Mouse (Mus musculus): ENCODE data around the gene Mfng.

Mfng gene

DNA sequence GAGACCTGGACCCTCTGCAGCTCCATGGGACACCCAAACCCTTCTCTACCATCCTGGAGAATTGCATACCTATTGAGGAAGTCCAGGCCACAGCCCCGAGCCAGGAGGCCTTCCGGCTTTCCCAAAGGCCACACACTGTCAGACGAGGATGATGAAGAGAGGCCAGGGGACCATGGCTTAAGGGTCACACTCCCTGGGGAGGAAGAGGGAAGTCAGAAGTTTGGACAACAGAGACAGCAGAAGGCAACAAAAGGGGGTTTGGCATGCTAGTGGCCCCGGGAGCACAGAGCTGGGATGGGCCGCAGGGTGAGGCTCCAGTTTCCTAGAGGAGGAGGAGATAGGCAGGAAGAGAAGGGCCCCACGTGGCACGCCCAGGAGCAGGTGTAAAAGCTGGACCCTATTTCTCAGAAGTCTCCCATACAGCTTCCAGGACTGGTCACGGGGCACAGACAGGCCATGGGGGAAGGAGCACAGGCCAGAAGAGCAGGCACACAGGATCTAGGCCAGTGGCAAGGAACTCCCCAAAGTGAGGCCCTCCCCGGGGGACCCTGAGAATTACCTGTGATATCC lies 14.1 kb upstream of the Mfng start:
- no peak for DNase-seq

DNA sequence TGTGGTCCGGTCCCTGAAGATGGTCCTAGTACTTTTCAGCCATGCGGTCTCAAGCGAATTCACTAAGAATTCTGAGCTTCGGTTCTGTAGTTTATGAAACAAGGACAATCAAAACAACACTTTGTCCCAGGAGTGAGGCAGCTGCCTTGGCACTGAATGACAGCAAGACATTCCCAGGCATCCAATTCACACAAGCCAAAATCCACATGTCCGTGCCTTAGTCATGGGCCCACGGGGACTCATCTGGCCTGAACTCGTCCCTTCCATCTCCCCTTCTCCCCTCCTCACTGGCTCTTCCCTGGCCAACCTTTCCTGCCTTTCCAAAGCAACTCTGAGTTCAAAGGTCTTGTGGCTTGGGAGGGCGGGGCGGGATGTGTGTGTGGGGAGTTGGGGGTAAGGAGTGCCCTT lies 13.1 kb upstream of the Mfng start:
- DNase-seq: no peak

DNA sequence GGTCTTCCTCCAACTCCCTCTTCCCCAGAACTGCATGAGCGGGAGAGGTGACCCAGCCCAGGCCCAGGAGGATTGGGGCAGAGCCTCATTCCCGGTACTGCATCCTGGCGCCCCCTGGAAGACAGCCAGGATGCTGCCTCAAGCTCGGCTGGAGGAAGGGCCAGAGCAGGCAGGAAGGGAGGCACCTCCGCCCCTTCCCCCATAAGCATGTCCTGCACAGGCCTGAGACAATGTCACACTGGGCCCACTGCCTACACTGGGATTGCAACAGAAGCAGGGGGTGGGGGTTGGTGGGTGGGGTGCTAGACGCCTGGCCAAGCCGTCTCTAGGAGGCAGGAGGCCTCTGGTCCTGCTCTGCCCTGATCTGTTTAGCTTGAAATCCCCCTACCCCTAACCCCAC lies 12.7 kb upstream of the Mfng start:
- no peak for DNase-seq

DNA sequence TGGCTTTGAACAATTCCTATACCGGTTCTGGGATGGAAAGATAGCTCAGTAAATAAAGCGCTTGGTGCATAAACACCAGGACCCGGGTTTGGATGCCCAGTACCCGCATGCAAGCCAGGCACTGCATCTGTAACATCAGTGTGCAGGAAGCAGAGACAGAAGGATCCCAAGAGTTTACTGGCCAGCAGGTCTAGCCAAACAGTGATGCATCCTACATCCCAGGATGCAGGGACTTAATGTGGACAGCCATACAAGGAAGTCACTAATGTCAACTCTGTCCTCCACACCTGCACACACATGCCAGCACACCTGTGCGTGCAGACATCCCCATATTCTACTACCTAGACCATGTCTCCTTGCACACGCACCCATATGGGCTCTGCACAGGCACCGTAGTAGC lies 12.0 kb upstream of the Mfng start:
- no peak for DNase-seq

DNA sequence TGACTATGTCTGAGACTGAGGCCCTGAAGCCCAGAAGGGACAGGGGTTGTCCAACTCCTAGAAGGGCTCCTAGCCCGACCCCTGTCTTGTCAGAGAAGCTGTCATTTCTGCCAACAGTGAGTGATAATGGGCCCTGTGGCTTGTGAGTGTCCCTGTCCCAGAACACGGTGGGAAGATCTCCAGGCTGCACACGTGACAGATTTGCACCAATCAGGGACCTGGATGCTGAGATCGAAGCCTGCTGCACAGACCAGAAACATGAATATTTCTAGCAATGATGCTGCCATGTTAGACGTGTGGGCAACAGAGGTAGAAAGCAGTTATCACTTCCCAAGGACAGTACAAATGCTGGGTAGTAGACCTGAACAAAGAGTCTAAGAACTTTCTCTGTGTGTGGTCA lies 11.2 kb upstream of the Mfng start:
- no peak for DNase-seq

- DNase-seq: no peak
Measured at GRCm38 (mm10) chr15:78782348-78783103, 9.3 kb upstream of the Mfng start.

DNA sequence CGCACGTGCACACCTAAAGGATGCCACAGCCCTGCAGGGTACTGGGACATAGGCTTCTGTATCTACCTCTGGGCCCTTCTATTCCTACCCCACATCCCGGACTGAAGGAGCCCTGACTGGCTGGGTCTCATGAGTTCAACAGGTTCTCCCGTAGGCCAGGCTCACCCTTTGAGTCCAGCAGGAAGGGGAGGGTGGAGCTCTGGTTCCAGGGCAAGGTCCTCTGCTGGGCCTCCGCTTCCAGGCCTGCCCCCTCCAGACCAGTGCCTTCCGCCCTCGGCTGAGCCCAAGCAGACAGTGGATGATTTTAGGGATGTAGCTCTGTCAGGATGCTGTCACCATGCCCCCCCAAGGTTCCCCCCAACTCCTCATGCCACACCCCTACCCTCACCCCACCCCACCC lies 7.6 kb upstream of the Mfng start:
- no peak for DNase-seq

DNA sequence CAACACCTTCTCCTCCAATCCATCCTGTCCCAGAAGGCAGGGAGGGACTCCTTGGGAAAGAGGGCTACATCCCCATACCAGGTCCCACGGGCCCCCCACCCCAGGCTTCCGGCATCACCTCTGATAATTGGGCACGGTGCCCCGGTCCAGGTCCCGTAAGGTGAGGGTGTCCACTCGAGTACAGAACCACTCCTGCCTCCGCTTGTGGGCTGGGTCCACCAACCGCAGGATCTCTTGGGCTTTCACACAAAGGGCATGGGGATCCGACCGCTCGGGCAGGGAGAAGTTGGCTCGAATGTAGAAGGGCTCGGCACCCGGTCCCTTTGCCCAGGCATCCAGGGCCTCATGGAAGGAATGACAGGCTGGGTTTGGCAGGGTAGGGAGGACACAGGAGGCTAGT lies 7.1 kb upstream of the Mfng start:
- no peak for DNase-seq

DNA sequence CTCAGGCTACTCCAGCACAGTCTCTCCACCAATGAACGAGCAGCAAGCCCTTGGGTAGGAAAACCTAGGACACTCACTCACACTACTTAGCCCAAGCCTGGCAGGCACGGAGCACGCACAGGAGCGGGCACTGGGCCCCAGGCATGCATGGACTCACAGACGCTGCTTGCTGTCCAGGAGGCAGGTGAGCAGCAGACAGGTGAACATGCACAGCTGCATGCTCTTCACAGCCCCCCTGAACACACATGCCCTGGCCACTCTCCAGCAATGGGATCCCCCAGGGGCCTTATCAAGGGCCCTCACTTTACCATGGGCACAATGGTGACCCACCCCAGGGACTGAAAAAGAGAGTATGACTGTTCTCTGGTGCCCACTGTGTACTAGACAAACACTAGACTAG lies 6.4 kb upstream of the Mfng start:
- no peak for DNase-seq

DNA sequence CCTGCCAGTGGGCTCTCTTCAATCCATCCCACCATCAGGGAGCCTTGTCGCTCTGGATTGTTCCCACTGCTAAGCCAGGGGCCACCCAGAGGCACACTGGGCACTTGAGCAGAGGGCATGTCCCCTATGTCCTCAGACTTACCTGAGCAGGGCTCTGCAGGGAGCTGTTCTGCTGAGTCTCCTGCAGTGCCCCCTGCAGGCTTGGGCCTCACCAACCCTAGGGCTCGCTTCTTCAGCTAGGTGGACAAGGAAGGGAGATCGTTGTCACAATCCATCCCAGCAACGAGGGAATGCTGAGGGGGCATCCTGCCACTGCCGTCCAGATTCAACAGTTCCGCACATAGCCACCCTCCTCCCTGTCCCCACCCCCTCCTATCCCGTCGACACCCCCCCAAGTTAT lies 6.0 kb upstream of the Mfng start:
- DNase-seq: no peak

DNA sequence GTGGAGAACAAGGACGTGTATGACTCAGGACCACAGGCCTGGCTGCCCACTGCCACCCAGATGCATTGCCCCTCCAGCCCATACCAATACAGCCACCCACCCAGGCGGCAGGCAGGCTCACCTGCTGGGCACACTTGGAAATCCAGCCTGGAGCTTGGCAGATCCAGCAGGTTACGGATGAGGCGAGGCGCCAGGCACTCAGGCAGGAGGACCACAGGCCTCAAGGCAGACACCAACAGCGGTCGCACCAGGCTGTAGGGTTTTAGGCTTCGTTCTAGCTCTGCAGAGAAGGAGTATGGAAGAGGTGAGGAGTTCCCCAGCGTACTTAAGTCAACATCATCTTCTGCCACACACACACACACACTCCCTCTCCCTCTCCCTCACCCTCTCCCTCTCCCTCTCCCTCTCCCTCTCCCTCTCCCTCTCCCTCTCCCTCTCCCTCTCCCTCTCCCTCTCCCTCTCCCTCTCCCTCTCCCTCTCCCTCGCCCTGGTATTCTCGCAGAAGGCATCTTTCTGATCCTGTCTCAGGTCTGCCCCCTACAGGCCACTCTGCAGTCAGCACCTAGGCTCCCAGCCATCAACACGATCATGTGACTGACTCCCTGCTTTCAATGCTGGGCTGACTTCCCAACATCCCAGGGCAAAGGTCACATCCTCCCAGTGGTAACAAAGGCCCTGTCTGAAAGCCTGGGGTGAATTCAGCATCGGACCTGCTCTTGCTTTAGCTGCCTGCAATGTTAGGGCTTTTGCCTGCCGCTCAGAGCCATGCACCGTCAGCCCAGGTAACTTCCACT lies 5.0 kb upstream of the Mfng start:
- peak; percentile 84 to 85 for DNase-seq

GRCm38 (mm10) chr15:78772856-78773255 lies 419 bp downstream of the Mfng start:
- no peak for DNase-seq

- DNase-seq: no peak
Measured at GRCm38 (mm10) chr15:78772368-78772763, 909 bp downstream of the Mfng start.

- no peak for DNase-seq
Measured at GRCm38 (mm10) chr15:78771531-78772367, 1.5 kb downstream of the Mfng start.

DNA sequence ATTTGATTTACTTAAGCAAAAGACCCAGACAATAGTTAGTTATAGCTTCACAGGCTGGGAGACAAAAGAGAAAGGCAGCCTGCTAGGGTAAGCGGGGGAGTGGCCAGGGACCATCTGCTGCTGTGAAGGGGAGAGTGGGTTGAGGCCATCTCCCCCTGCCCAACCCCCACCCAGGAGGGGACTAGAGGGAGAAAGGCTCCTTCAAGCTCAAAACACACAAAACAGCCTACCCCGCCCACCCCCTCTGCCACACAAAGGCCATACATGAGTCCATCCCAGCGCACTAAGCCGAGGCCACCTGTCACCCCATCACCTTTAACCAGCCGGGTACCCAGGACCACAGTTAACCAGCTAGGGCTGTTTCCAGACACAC lies 2.3 kb downstream of the Mfng start:
- DNase-seq: no peak

DNA sequence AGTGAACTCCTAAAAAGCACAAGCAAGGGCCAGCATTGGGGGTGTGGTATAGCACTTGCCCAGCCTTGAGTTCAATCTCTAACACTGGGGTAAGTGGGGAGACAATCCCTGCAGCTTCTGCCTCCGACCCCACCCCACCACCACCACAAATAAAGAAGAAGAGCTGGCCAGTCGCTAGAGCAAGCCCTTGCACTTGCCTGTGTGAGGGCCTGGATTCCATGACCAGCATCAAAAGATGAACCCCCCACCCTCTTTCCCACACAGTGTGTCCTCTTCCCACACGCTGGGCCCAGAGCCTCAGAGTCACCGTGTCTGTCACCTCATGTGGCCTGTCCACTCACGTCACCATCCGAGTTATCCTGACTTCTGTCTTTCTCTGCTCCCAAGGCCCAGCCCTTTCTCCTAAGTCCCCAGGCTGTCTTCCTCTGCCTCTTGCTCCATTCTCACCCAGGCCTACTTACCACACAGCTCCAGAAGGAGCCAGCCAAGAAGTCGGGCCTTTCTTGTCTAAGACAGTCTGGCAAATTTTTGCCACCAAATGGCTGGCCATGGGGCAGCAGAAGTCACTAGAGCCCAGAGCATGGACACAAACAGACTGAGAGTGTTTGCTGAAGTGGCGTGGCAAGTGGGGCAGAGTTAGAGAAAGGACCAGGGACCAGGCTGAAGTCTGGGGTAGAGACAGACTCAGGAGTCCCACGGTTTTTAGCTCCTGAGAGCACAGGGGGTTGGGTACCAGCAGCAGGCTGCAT lies 2.9 kb downstream of the Mfng start:
- no peak for DNase-seq

GRCm38 (mm10) chr15:78769064-78769463 lies 4.2 kb downstream of the Mfng start:
- no peak for DNase-seq

DNA sequence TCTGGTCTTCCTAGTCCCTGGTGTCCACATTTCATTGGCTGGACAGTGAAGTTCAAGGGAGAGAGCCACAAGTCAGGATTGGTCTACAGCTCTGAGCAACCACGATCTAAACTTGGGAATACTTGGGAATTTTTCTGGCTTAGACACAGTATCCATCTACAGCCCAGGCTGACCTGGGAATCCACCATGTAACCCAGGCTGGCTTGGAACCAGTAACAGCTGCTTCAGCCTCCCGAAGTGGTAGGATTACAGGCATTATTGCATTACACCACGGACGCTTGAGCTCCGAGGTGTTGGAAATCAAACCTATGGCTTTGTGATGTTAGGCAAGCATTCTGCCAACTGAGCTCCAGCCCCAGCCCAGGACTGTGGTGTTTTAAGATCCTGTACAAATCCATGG lies 9.6 kb downstream of the Mfng start:
- DNase-seq: no peak

- DNase-seq: no peak
Measured at GRCm38 (mm10) chr15:78763210-78763609, 10.1 kb downstream of the Mfng start.

GRCm38 (mm10) chr15:78761112-78761511 lies 12.2 kb downstream of the Mfng start:
- no peak for DNase-seq

GRCm38 (mm10) chr15:78758132-78758531 lies 15.1 kb downstream of the Mfng start:
- no peak for DNase-seq

DNA sequence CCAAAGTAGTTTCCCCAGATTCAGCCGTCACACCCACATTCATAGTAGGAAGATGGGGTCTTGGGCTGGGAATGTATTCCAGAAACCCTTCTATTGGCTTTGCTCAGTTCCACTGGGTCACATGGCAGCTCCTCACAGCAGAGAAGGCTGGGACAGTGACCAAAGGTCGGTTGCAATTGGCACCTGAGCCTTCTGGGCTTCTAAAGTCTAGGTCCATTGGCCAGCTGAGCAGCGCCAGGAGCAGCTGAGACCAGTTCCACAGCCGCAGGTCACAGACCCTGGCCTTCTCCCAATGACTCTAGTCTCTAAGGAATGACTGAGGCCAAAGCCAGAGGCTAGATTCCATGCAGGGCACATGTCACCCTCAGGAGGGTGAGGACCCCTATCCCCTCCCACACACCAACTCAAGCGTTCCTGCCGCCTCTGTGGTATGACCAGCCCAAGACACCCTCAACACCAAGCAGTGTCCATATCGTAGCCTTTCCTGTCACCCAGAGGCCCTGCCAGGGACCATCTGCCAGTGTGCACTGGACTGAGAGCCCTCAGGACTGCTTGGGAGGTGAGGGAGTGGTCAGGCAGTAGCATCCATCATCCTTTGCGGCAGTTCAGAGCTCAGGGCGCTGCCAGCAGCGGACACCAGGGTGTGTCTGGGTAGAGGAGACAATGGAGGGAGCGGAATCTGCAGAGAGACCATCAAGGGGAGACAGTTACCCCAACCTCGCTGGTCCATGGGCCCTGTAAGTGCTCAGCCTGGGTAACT lies 17.1 kb downstream of the Mfng start:
- DNase-seq: no peak
